Mouse (Mus musculus): ENCODE measurements around the gene Btnl6.
"Not testable (repeated sequence)": the region's sequence is repeated elsewhere in the genome, so short reads cannot be mapped to it uniquely, and the experiment has no call there.

The Btnl6 gene

GRCm38 (mm10) chr17:34497319-34497718 is 19.8 kb downstream of the Btnl6 start:
- DNase-seq (ENCODE audit: low spot score in 2 of 2), result not testable (repeated sequence)

GRCm38 (mm10) chr17:34496539-34496938 is 20.6 kb downstream of the Btnl6 start:
- DNase-seq (ENCODE audit: low spot score in 2 of 2), result no peak

GRCm38 (mm10) chr17:34495156-34495555 is 22.0 kb downstream of the Btnl6 start:
- DNase-seq (ENCODE audit: low spot score in 2 of 2), result not testable (repeated sequence)

GRCm38 (mm10) chr17:34492796-34493195 is 24.4 kb downstream of the Btnl6 start:
- no peak for DNase-seq (ENCODE audit: low spot score in 2 of 2)

GRCm38 (mm10) chr17:34477238-34478013 is 39.7 kb downstream of the Btnl6 start, which contains the start of gene Btnl4:
TSS of gene Btnl4 (minus strand) at chr17:34477318.
- not testable (repeated sequence) for DNase-seq (ENCODE audit: low spot score in 2 of 2)

- DNase-seq (ENCODE audit: low spot score in 2 of 2), result no peak
Observed at GRCm38 (mm10) chr17:34476427-34476826, 40.7 kb downstream of the Btnl6 start.

GRCm38 (mm10) chr17:34475060-34475459 is 42.1 kb downstream of the Btnl6 start:
- DNase-seq (ENCODE audit: low spot score in 2 of 2), result no peak

- no peak for DNase-seq (ENCODE audit: low spot score in 2 of 2)
Observed at GRCm38 (mm10) chr17:34470491-34470890, 46.7 kb downstream of the Btnl6 start.

- DNase-seq (ENCODE audit: low spot score in 2 of 2), result not testable (repeated sequence)
Observed at GRCm38 (mm10) chr17:34465906-34466305, 51.2 kb downstream of the Btnl6 start.

- DNase-seq (ENCODE audit: low spot score in 2 of 2), result no peak
Observed at GRCm38 (mm10) chr17:34459255-34459654, 57.9 kb downstream of the Btnl6 start.
